Mouse (Mus musculus): Measurements from ENCODE around the gene Hcn1.

DNA sequence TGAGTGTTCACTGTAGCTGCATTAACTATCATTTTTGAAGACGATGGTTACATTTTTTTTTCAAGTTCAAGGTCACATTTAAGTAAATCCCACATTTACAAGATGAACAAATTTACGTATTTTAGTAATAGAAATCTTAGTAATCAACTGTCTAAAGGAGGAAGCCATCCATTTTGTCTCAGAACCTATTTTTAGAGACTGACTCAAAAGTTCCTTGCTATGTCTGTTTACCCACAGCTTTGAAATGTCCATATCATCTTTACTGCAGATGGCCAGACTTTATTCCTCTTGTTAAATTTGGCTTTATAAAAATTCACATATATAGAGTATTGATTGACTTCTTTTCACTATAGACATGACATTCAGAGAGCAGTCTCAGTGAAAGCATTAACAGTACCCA, 126.3 kb downstream of the Hcn1 start:
- no peak for TF ChIP-seq CTCF (IDR thresholded peaks at IDR 0.05 in 2 of 3, conservative IDR thresholded peaks at IDR 0.05 in 1 of 3; ENCODE audit: control insufficient read depth in 1 of 3, insufficient read depth in 1 of 3, low read depth in 2 of 3, low read length in 3 of 3, poor library complexity in 1 of 3, severe bottlenecking in 1 of 3)
- no peak for TF ChIP-seq USF2 (IDR thresholded peaks at IDR 0.05; ENCODE audit: borderline replicate concordance in 1 of 2, insufficient read depth in 1 of 2, low read depth in 1 of 2, low read length in 2 of 2)
- no peak for TF ChIP-seq TAL1 (IDR thresholded peaks at IDR 0.05; ENCODE audit: low read length)
- TF ChIP-seq POLR2A (IDR thresholded peaks at IDR 0.05; ENCODE audit: control insufficient read depth in 1 of 2, insufficient read depth in 1 of 2, low read depth in 1 of 2, low read length in 2 of 2, poor library complexity in 1 of 2) = no peak
- no peak for TF ChIP-seq SMC3 (IDR thresholded peaks at IDR 0.05; ENCODE audit: low read depth, low read length)
